Mouse (Mus musculus): Measurements from ENCODE around the gene Tex33.

The Tex33 gene

GRCm38 (mm10) chr15:78414157-78414556 lies 18.4 kb upstream of the Tex33 start:
- no peak for DNase-seq (ENCODE audit: low read depth, low spot score)

DNA sequence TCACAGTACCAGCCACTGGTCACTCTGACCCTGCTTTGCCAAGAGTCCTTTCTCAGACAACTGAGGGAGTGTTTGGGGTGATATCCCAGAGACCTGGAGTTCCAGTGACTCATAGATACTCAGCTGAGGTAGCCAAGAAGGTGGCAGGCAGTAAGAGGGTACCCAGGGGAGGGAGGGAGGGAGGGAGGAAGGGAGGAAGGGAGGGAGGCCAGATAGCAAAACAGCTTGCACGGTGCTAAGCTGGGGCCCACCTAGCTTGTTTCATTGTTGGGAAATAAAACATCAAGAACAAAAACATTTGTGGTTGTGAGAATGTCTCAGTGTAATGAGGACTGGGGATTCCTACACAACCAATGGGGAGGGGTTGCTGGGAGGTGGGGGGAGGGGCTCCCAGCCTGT lies 18.0 kb upstream of the Tex33 start:
- DNase-seq (ENCODE audit: low read depth, low spot score), result no peak

- no peak for DNase-seq (ENCODE audit: low read depth, low spot score)
Observed at GRCm38 (mm10) chr15:78413083-78413718, 17.5 kb upstream of the Tex33 start.

DNA sequence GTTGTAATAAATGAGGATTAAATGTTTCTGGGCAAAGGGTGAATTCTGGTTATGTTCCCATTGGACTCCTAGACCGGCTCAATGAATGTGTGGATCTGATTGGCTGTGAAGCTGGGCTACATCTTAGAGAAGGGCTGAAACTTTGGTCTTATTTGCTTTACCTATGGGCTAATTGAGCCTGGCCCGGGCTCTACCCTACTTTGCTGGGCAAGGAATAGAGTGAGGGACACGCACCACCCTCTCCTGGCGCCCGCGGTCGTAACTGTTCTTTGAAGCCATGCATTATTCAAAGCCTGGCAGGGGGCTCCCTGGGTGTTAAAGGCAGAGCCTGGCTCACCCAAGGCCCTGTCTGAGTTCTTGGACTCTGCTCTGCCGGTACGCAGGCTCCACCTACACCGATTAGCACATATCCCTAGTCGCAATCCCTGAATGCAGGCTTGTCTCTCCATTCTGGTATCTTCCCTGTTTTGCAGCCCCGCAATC lies 13.9 kb upstream of the Tex33 start:
- DNase-seq (ENCODE audit: low read depth, low spot score), result no peak

DNA sequence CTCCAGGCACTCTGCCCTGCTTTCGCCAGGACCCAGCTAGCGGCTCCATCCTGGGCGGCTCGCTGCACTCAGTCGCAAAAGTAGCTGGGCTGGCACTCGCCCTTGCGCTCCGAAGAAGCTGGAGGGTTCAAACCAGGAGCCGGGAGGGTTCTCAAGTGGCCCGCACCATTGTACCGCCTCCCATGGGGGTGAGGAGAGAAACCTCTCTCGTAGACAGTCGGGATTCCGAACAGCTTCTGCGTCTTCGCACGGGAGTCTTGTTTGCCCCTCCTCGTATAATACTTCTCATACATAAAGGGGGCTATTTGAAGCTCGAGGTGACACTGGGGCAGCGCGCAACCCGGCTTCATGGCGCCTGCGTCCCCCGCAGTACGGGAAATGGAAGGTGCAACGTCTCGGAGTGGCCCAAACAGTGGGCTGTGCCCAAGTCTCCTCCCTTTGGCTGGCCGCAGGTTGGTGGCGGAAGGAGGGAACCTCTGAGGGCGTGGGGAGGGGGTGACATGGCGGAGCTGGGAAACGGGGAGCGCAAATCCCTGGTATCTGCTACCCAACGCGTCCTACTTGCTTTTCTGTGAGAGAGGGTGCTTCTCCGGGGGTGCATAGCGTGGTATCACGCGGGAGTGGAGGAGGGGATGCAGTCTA lies 10.7 kb upstream of the Tex33 start, which contains the start of gene Mpst:
Gene Mpst (plus strand): TSS at position 124 of the 642 bp plus-strand sequence.
- peak; percentile 91 for DNase-seq (ENCODE audit: low read depth, low spot score)

DNA sequence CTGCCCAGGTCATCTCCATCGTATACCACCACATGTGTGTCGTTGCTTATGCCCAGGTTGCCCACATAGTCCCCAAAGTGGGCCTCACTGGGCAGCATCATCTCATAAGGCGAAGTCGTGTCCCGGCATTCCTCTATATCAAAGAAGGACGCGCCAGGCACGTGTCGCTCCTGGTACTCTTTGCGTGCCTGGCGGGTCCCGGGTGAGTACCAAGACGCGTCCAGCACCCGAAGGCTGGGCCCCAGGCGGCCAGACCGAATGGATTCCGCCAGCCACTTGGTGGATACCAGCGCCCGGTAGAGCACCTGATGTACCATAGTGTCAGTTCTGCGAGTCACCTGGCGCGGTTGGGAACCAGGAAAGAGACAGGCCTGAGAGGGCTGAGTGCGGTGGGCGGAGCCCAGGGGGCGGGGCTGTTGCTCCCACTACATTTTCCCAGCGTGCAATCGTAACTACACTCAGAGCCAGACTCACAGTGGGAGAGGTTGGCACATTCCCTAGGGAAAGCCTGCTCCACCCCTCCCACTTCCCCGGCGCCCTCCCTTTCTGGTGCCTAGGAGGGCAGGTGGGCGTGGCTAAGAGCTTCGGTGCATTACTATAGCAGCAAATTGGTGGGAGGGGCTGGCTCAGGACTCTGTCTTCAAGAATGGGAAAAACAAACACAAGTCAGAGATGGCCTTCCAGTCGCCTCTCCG lies 10.0 kb upstream of the Tex33 start, which contains the start of gene Tst:
Gene Tst (minus strand): TSS at position 391 of the 695 bp plus-strand sequence.
- peak; percentile 79 for DNase-seq (ENCODE audit: low read depth, low spot score)

- DNase-seq (ENCODE audit: low read depth, low spot score), result no peak
Observed at GRCm38 (mm10) chr15:78405098-78405497, 9.4 kb upstream of the Tex33 start.

- no peak for DNase-seq (ENCODE audit: low read depth, low spot score)
Observed at GRCm38 (mm10) chr15:78403896-78404295, 8.2 kb upstream of the Tex33 start.

DNA sequence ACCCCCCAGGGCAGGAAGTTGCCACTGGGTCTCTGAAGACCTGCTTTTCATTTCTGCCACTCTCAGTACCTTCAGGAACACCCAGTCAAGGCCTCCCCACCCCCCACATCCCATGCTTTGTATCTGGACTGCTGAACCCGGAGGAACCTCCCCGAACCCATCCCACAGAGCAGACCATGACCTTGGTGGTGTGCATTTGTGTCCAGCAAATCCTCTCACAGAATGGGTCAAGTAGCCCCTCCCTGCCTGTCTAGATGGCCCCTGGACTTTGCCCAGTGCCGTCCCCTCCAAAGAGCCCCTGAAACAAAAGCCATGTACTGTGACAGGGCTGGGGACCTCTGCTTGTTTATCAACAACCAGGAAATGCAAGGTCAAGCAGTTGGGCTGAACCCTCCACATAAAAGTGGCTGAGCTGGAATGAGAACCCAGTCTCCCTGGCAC lies 7.6 kb upstream of the Tex33 start:
- no peak for DNase-seq (ENCODE audit: low read depth, low spot score)

- DNase-seq (ENCODE audit: low read depth, low spot score), result no peak
Observed at GRCm38 (mm10) chr15:78402423-78402822, 6.7 kb upstream of the Tex33 start.

DNA sequence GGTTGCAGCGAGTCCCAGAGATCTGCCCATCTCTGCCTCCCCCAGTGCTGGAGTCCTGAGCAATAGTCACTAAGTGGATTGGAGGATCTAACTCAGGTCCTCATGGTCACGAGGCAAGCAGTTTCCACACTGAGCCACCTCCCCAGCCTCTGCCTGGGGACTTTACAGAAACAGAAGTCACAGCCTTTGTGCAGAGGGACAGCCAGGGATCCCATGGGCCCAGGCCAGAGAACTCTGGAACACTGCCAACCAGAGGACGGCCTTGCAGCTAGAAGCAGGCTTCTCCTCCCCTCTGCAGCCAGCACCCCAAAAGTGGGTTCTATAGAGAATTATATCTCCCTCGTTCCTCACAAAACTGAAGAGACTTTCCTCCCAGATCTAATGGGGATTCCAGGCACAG lies 6.2 kb upstream of the Tex33 start:
- DNase-seq (ENCODE audit: low read depth, low spot score), result no peak

GRCm38 (mm10) chr15:78401345-78401744 lies 5.6 kb upstream of the Tex33 start:
- no peak for DNase-seq (ENCODE audit: low read depth, low spot score)

- DNase-seq (ENCODE audit: low read depth, low spot score), result peak; percentile 41
Observed at GRCm38 (mm10) chr15:78390855-78391254, 4.9 kb downstream of the Tex33 start.

GRCm38 (mm10) chr15:78385564-78385963 lies 10.1 kb downstream of the Tex33 start:
- DNase-seq (ENCODE audit: low read depth, low spot score), result no peak

DNA sequence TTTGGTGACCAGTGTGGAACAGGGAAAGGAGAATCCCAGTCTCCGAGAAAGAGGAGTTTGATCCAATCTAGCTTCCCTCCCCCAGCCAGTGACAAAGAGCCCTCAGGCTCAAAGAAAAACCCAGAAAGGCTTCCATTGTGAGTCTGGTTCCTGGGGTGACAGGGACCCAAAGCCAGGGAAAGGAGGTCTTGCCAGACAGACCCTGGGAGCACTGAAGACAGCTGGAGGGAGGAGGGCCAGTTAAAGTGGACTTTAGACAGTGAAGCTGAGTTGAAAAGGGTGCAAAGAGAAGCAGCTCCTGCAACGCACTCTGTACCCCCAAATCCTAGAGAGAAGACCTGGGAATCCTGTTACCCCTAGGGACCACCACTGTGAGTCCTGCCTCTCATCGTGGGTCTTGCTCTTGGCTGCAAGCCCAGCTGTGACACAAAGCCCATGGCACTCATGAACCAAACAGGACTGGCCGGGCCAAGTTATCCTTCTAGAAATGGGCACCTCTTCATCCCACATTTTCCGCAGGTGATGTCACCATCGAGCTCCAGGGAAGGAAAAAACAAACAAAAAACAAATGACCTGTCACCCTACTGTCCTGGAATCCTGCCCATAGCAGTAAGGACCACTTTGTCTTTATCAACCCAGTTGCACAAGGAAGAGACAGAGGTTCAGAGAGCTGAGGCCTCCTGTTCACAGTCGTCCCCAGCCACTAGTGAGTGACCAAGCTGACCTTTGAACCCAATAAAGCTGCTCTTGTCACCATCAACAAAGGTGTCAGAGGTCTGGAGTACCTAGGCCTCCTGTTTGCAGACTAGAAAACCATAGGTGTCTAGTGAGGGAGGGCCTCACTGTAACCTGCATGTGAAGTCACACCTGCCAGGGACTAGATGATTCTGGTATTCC lies 11.2 kb downstream of the Tex33 start:
- no peak for DNase-seq (ENCODE audit: low read depth, low spot score)

DNA sequence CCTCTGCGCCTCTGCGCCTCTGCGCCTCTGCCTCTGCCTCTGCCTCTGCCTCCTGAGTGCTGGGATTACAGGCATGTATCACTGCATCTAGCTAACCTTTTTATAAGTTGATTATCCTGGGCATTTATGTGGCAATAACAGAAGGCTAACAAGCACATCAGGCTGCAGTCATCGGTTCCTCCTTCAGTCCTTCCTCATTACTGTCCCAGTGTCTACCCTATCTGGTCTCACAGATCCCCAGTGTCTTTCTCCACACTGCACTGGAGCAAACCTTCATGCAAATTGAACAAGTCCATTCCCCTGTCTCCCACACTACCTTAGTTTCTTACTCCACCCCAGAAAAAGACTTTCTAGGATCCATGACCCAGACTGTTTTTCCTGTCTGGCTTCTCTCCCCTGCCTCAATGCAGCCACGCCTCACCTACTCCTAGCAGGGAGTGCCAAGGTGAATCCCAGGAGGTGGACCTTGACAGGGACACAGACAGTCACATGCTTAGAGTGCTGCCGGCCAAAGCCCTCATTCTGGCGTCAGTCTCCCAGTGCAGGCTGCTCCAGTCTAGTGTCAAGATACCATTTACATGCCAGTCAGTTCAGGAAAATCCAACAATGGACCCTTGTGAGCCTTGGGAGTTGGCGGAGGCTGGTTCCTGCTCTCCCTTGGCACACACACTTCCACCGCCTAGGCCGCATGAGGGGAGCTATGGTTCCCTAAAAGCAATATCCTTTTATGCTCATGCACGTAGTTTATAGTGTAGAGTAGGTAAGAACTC lies 12.1 kb downstream of the Tex33 start:
- DNase-seq (ENCODE audit: low read depth, low spot score), result no peak

DNA sequence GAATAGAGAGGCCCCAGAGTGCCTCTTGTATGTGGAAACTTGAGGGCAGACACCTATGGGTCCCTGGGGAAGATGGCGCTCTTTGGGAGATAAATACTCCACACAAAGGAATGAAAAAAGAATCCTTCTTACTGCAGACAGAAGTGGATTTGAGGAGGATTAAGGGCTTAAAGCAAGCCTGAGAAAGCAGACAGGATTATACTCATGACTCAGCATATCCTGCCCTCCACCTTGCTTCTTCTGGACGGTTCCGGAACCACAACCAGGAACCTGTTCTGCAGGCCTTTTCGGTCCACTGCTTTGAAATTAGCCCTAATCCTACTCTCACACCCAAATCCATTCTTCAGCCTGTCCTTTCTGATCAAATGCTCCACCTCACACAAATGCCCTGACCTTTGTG lies 13.6 kb downstream of the Tex33 start:
- no peak for DNase-seq (ENCODE audit: low read depth, low spot score)

GRCm38 (mm10) chr15:78380741-78381140 lies 15.0 kb downstream of the Tex33 start:
- no peak for DNase-seq (ENCODE audit: low read depth, low spot score)

DNA sequence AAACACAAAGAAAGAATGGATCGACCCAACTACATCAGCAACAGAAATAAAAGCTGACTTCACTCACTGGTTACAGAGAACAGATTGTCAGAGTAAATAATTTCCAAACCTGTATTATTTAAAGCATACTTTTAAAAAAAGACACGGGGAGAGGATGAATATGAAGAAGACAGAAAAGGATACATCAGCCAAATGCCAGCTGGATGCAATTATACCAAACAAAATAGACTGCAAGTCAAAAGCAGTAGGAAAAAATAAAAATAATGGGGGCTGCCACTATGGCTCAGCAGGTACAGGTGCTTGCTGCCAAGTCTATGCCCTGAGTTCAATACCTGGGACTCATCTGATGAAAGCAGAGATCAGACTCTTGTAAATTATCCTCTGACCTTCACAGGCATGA lies 15.5 kb downstream of the Tex33 start:
- DNase-seq (ENCODE audit: low read depth, low spot score), result no peak

DNA sequence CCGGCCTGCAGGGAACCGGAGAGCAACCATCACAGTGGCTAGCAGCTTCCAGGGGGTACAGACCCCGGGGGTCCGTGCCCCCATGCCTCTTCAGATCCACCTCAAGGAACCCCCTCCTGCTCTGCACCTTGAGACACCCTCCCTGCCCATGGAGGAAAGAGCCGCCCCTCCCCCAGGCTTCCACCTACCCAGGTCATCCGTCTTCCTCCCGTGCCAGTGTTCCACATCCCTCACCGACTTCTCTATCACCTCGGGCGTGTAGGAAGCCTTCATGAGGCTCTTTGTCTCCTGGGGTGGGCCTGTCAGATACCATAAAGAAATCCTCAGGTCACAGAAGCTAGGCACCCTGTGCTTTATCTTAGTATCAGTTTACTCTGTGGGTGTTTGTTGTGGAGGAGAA lies 17.2 kb downstream of the Tex33 start:
- no peak for DNase-seq (ENCODE audit: low read depth, low spot score)

- DNase-seq (ENCODE audit: low read depth, low spot score), result no peak
Observed at GRCm38 (mm10) chr15:78377859-78378258, 17.9 kb downstream of the Tex33 start.
